Mouse (Mus musculus) T-cell, adult 2 months (primary cell): Measurements from ENCODE around the gene Trmt1.

Experiments used
- DNase-seq: peaks from one replicate; pipeline ENCODE4 v3.0.0; 2022; ENCODE audit warnings: low spot score

The Trmt1 gene

GRCm38 (mm10) chr8:84686191-84687002, at the start of gene Trmt1:
TSS of gene Trmt1 (plus strand) at chr8:84686307.
- DNase-seq = peak; percentile 32

- DNase-seq = no peak
Measured at GRCm38 (mm10) chr8:84637946-84638554, 48.1 kb upstream of the Trmt1 start.

- DNase-seq = no peak
Measured at GRCm38 (mm10) chr8:84638555-84639161, 47.4 kb upstream of the Trmt1 start.

- peak; percentile 95 for DNase-seq
Measured at GRCm38 (mm10) chr8:84639162-84640009, 46.7 kb upstream of the Trmt1 start.

GRCm38 (mm10) chr8:84640010-84640588, 46.0 kb upstream of the Trmt1 start:
- DNase-seq = no peak

GRCm38 (mm10) chr8:84640617-84641294, 45.4 kb upstream of the Trmt1 start:
- DNase-seq = no peak

- DNase-seq = no peak
Measured at GRCm38 (mm10) chr8:84641578-84642361, 44.3 kb upstream of the Trmt1 start.

- no peak for DNase-seq
Measured at GRCm38 (mm10) chr8:84643019-84643418, 43.1 kb upstream of the Trmt1 start.

- no peak for DNase-seq
Measured at GRCm38 (mm10) chr8:84646800-84647199, 39.3 kb upstream of the Trmt1 start.

- no peak for DNase-seq
Measured at GRCm38 (mm10) chr8:84647461-84647901, 38.6 kb upstream of the Trmt1 start.

GRCm38 (mm10) chr8:84650213-84650612, 35.9 kb upstream of the Trmt1 start:
- DNase-seq = no peak

- no peak for DNase-seq
Measured at GRCm38 (mm10) chr8:84653092-84653631, 32.9 kb upstream of the Trmt1 start.

- no peak for DNase-seq
Measured at GRCm38 (mm10) chr8:84654597-84654996, 31.5 kb upstream of the Trmt1 start.

GRCm38 (mm10) chr8:84655336-84656190, 30.5 kb upstream of the Trmt1 start:
- DNase-seq = no peak

GRCm38 (mm10) chr8:84656191-84656525, 29.9 kb upstream of the Trmt1 start:
- DNase-seq = no peak

- DNase-seq = peak; percentile 87
Measured at GRCm38 (mm10) chr8:84656641-84657126, 29.4 kb upstream of the Trmt1 start.

GRCm38 (mm10) chr8:84657203-84657602, 28.9 kb upstream of the Trmt1 start:
- DNase-seq = no peak

GRCm38 (mm10) chr8:84657680-84658079, 28.4 kb upstream of the Trmt1 start:
- DNase-seq = no peak

- no peak for DNase-seq
Measured at GRCm38 (mm10) chr8:84658951-84659350, 27.2 kb upstream of the Trmt1 start.
